Mouse (Mus musculus): ENCODE measurements around the gene Vcp. TPM values are rescaled to one million over a fixed set of nuclear protein-coding genes. Genes with fewer than 3 reads are reported as not detected.

Gene Vcp
- total and polyA plus RNA-seq, 3 experiments = 136 to 261 (median 223) TPM

GRCm38 (mm10) chr4:42948527-42948926 lies 51.8 kb downstream of the Vcp start:
- DNase-seq (ENCODE audit: low spot score) = no peak

GRCm38 (mm10) chr4:42946733-42947290 lies 53.5 kb downstream of the Vcp start:
- Histone ChIP-seq H3K36me3 (replicated peaks) (no peaks in the 10 kb centered on the region), H3K9me3 (replicated peaks) (no peaks in the 10 kb centered on the region), H3K4me1 (ENCODE audit: insufficient read depth, low read depth, low read length) (peaks cover 47% of the 10 kb centered on the region), H3K27me3 (ENCODE audit: insufficient read depth, low read length) (peaks cover 42% of the 10 kb centered on the region), H3K4me3 (ENCODE audit: low read depth, low read length) (no peak overlapping the region)
- DNase-seq (ENCODE audit: low spot score) = no peak
- TF ChIP-seq CTCF (IDR thresholded peaks at IDR 0.05; ENCODE audit: low read depth, low read length) (no peak), TAL1 (conservative IDR thresholded peaks at IDR 0.05; ENCODE audit: low read depth, low read length) (no peak), GATA2 (IDR thresholded peaks at IDR 0.05; ENCODE audit: borderline replicate concordance, low read depth, low read length) (no peak), POLR2AphosphoS5 (IDR thresholded peaks at IDR 0.05; ENCODE audit: insufficient replicate concordance, low read depth, low read length) (no peak), GATA1 (IDR thresholded peaks at IDR 0.05; ENCODE audit: borderline replicate concordance, low read length) (no peak)
- ATAC-seq (ENCODE audit: extremely low read depth, insufficient number of reproducible peaks, low FRiP score, poor library complexity, severe bottlenecking) = no peak

More at GRCm38 (mm10) chr4:42948527-42948926, 51.8 kb downstream of the Vcp start:
- Histone ChIP-seq H3K9me3 (replicated peaks) (no peaks in the 10 kb centered on the region), H3K27me3 (ENCODE audit: insufficient read depth, low read length) (peaks cover 29% of the 10 kb centered on the region), H3K36me3 (replicated peaks) (peaks cover 3% of the 10 kb centered on the region), H3K4me1 (ENCODE audit: insufficient read depth, low read depth, low read length) (peaks cover 59% of the 10 kb centered on the region), H3K4me3 (ENCODE audit: low read depth, low read length) (no peak overlapping the region)
- no peak for ATAC-seq (ENCODE audit: extremely low read depth, insufficient number of reproducible peaks, low FRiP score, poor library complexity, severe bottlenecking)
- TF ChIP-seq TAL1 (conservative IDR thresholded peaks at IDR 0.05; ENCODE audit: low read depth, low read length) (no peak), GATA1 (IDR thresholded peaks at IDR 0.05; ENCODE audit: borderline replicate concordance, low read length) (no peak), POLR2AphosphoS5 (IDR thresholded peaks at IDR 0.05; ENCODE audit: insufficient replicate concordance, low read depth, low read length) (no peak), CTCF (IDR thresholded peaks at IDR 0.05; ENCODE audit: low read depth, low read length) (no peak)

- peak; percentile 55 for TF ChIP-seq CTCF (IDR thresholded peaks at IDR 0.05; ENCODE audit: low read depth, low read length)
- no peak for TF ChIP-seq GATA1 (IDR thresholded peaks at IDR 0.05; ENCODE audit: borderline replicate concordance, low read length)
- no peak for TF ChIP-seq POLR2AphosphoS5 (IDR thresholded peaks at IDR 0.05; ENCODE audit: insufficient replicate concordance, low read depth, low read length)
- ATAC-seq (ENCODE audit: extremely low read depth, insufficient number of reproducible peaks, low FRiP score, poor library complexity, severe bottlenecking) (no peak), DNase-seq (ENCODE audit: low spot score) (no peak)
- Histone ChIP-seq H3K36me3 (replicated peaks) (no peaks in the 10 kb centered on the region), H3K9me3 (replicated peaks) (no peaks in the 10 kb centered on the region), H3K4me3 (ENCODE audit: low read depth, low read length) (no peak overlapping the region), H3K27me3 (ENCODE audit: insufficient read depth, low read length) (peaks cover 50% of the 10 kb centered on the region), H3K4me1 (ENCODE audit: insufficient read depth, low read depth, low read length) (peaks cover 38% of the 10 kb centered on the region)
These were observed 54.4 kb downstream of the Vcp start for GRCm38 (mm10) chr4:42945952-42946351.

- ATAC-seq (ENCODE audit: extremely low read depth, insufficient number of reproducible peaks, low FRiP score, poor library complexity, severe bottlenecking) (no peak), DNase-seq (ENCODE audit: low spot score) (no peak)
- TF ChIP-seq POLR2AphosphoS5 (IDR thresholded peaks at IDR 0.05; ENCODE audit: insufficient replicate concordance, low read depth, low read length) (no peak), GATA1 (IDR thresholded peaks at IDR 0.05; ENCODE audit: borderline replicate concordance, low read length) (no peak), CTCF (IDR thresholded peaks at IDR 0.05; ENCODE audit: low read depth, low read length) (no peak)
- H3K27me3 ChIP-seq (ENCODE audit: insufficient read depth, low read length) = peaks cover 55% of the 10 kb centered on the region
- H3K9me3 ChIP-seq (replicated peaks) = no peaks in the 10 kb centered on the region
- no peaks in the 10 kb centered on the region for H3K36me3 ChIP-seq (replicated peaks)
- no peak overlapping the region for H3K4me3 ChIP-seq (ENCODE audit: low read depth, low read length)
- peaks cover 33% of the 10 kb centered on the region for H3K4me1 ChIP-seq (ENCODE audit: insufficient read depth, low read depth, low read length)
These were observed 54.9 kb downstream of the Vcp start for GRCm38 (mm10) chr4:42945445-42945844.

- ATAC-seq (ENCODE audit: extremely low read depth, insufficient number of reproducible peaks, low FRiP score, poor library complexity, severe bottlenecking) (no peak), DNase-seq (ENCODE audit: low spot score) (no peak)
- H3K9me3 ChIP-seq (replicated peaks) = no peaks in the 10 kb centered on the region
- no peaks in the 10 kb centered on the region for H3K36me3 ChIP-seq (replicated peaks)
- peaks cover 29% of the 10 kb centered on the region for H3K4me1 ChIP-seq (ENCODE audit: insufficient read depth, low read depth, low read length)
- H3K4me3 ChIP-seq (ENCODE audit: low read depth, low read length) = no peak overlapping the region
- H3K27me3 ChIP-seq (ENCODE audit: insufficient read depth, low read length) = peaks cover 60% of the 10 kb centered on the region
- TF ChIP-seq GATA2 (IDR thresholded peaks at IDR 0.05; ENCODE audit: borderline replicate concordance, low read depth, low read length) (no peak), POLR2AphosphoS5 (IDR thresholded peaks at IDR 0.05; ENCODE audit: insufficient replicate concordance, low read depth, low read length) (no peak), TAL1 (conservative IDR thresholded peaks at IDR 0.05; ENCODE audit: low read depth, low read length) (no peak), GATA1 (IDR thresholded peaks at IDR 0.05; ENCODE audit: borderline replicate concordance, low read length) (no peak), CTCF (IDR thresholded peaks at IDR 0.05; ENCODE audit: low read depth, low read length) (no peak)
These were observed 55.3 kb downstream of the Vcp start for GRCm38 (mm10) chr4:42945043-42945442.

- H3K36me3 ChIP-seq (replicated peaks) = no peaks in the 10 kb centered on the region
- no peak for TF ChIP-seq GATA1 (IDR thresholded peaks at IDR 0.05; ENCODE audit: borderline replicate concordance, low read length)
- no peak for TF ChIP-seq POLR2AphosphoS5 (IDR thresholded peaks at IDR 0.05; ENCODE audit: insufficient replicate concordance, low read depth, low read length)
- no peak for TF ChIP-seq CTCF (IDR thresholded peaks at IDR 0.05; ENCODE audit: low read depth, low read length)
- TF ChIP-seq TAL1 (conservative IDR thresholded peaks at IDR 0.05; ENCODE audit: low read depth, low read length) = no peak
- no peak for TF ChIP-seq GATA2 (IDR thresholded peaks at IDR 0.05; ENCODE audit: borderline replicate concordance, low read depth, low read length)
- peaks cover 67% of the 10 kb centered on the region for H3K27me3 ChIP-seq (ENCODE audit: insufficient read depth, low read length)
- H3K4me3 ChIP-seq (ENCODE audit: low read depth, low read length) = no peak overlapping the region
- H3K9me3 ChIP-seq (replicated peaks) = no peaks in the 10 kb centered on the region
- peaks cover 20% of the 10 kb centered on the region for H3K4me1 ChIP-seq (ENCODE audit: insufficient read depth, low read depth, low read length)
- no peak for ATAC-seq (ENCODE audit: extremely low read depth, insufficient number of reproducible peaks, low FRiP score, poor library complexity, severe bottlenecking)
- no peak for DNase-seq (ENCODE audit: low spot score)
These were observed 56.1 kb downstream of the Vcp start for GRCm38 (mm10) chr4:42944185-42944584.
